Mouse (Mus musculus) intestine, embryonic 15.5 days (tissue): ENCODE results near the gene Pxdn. TPM values are rescaled to one million over a fixed set of nuclear protein-coding genes. Genes with fewer than 3 reads are reported as not detected.

Experiments used
- ATAC-seq: fragments of 200-750 bp; cut with Nextera tagmentation; 2 replicates; pipeline ENCODE4 v1.8.0; 2017; ENCODE audit warnings: moderate TSS enrichment, moderate library complexity
- H3K27ac ChIP-seq: fragments of 300-500 bp; sonication (generic); 2 replicates; pipeline ENCODE4 v1.5.1; 2015; ENCODE audit warnings: mild to moderate bottlenecking, inconsistent platforms
- H3K27me3 ChIP-seq: fragments of 300-500 bp; sonication (generic); replicated peaks from 2 replicates; pipeline ENCODE4 v1.6.1; 2015; ENCODE audit warnings: inconsistent platforms
- H3K36me3 ChIP-seq: fragments of 300-500 bp; sonication (generic); 2 replicates; pipeline ENCODE4 v1.6.1; 2015; ENCODE audit warnings: inconsistent platforms
- H3K4me1 ChIP-seq: fragments of 300-500 bp; sonication (generic); replicated peaks from 2 replicates; pipeline ENCODE4 v1.6.1; 2015; ENCODE audit warnings: inconsistent platforms
- H3K4me2 ChIP-seq: fragments of 300-500 bp; sonication (generic); replicated peaks from 2 replicates; pipeline ENCODE4 v1.6.1; 2015; ENCODE audit warnings: mild to moderate bottlenecking, inconsistent platforms
- H3K4me3 ChIP-seq: fragments of 300-500 bp; sonication (generic); replicated peaks from 2 replicates; pipeline ENCODE4 v1.5.1; 2015; ENCODE audit warnings: inconsistent platforms
- H3K9ac ChIP-seq: fragments of 300-500 bp; sonication (generic); 2 replicates; pipeline ENCODE4 v1.6.1; 2015; ENCODE audit warnings: inconsistent platforms
- H3K9me3 ChIP-seq: fragments of 300-500 bp; sonication (generic); 2 replicates; pipeline ENCODE4 v1.6.1; 2016; ENCODE audit warnings: inconsistent platforms
- WGBS: fragments of 180-500 bp; shearing (Covaris S2); methylation state at CpG from one replicate; pipeline ENCODE4 v1.1.7; 2015; 5-methylcytosine and 5-hydroxymethylcytosine counted together
- polyA plus RNA-seq: library from polyadenylated mRNA; unstranded; fragments of >200 nt; fragmentation: Nextera tagmentation; extraction: Ambion mirVana; gene quantifications from 2 replicates; pipeline ENCODE4 v1.2.1, GENCODE M21; 2015

Gene Pxdn
- 63.6 and 66.4 TPM in 2 replicates for polyA plus RNA-seq

GRCm38 (mm10) chr12:29937308-29937707 is at the start of gene Pxdn:
Gene Pxdn, plus strand, starts transcription at chr12:29937608.
- no peak for ATAC-seq
- H3K4me1 ChIP-seq: peaks cover 19% of the 10 kb centered on the region
- no peaks in the 10 kb centered on the region for H3K27me3 ChIP-seq
- H3K9ac ChIP-seq: peak within 1 kb of the TSS; percentile 90
- H3K27ac ChIP-seq: peak within 1 kb of the TSS; percentile 93
- H3K4me2 ChIP-seq: peak within 1 kb of the TSS; percentile 76
- no peaks in the 10 kb centered on the region for H3K9me3 ChIP-seq
- H3K4me3 ChIP-seq: peak within 1 kb of the TSS; percentile 83
- WGBS: 45% methylated on average over 8 of the region's 8 CpGs
- no peaks in the 10 kb centered on the region for H3K36me3 ChIP-seq

DNA sequence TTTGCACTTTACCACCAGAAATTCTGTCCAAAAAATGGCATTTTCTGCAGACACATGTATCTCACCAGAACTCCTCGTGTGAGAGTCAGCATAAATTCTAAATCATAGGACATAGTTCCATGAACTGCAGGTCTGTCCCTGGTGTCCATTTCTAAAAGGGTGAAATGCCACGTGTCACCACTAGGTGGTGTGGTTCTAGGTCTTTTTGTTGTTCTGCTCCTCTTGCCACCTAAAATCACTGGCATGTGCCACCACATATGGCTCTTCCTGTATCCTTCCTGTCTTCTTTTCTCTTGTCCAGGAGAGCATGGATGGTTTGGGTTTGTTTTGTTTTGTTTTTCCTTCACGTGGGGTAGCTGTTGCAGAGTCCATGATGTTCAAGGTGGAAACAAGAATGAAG is 42.7 kb upstream of the Pxdn start:
- H3K27ac ChIP-seq: no peak overlapping the region
- H3K4me2 ChIP-seq: no peak overlapping the region
- H3K36me3 ChIP-seq: no peaks in the 10 kb centered on the region
- H3K9me3 ChIP-seq: no peaks in the 10 kb centered on the region
- no peak overlapping the region for H3K4me3 ChIP-seq
- no peak overlapping the region for H3K9ac ChIP-seq
- H3K4me1 ChIP-seq: no peaks in the 10 kb centered on the region
- no peak for ATAC-seq
- no peaks in the 10 kb centered on the region for H3K27me3 ChIP-seq
- 19% methylated on average over 3 of the region's 3 CpGs for WGBS

DNA sequence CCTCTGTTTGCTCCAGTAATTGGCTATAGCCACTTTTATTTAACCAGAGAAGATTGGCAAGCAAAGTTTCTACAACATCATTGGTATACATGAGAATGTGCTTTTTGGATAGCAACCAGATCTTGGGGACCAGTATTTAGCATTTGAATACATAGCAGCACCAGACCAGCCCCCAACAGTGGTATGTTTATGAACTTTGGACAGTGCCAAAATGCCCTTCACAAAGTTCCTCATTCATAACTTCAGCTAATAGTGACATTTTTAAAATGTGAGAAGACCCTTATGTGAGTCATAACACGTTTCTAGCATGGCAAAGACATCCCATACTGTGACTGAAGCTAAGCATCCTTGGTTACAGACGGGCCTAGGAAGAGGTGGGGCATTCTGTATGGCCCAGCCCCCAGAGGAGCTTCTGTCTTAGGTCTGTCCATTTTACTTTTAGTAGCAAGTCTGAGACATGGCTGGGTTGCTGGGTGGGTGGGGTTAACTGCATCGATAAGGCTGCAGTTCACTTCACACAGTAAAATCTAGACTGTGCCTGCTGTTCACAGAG is 39.8 kb upstream of the Pxdn start:
- H3K4me1 ChIP-seq: no peaks in the 10 kb centered on the region
- H3K9me3 ChIP-seq: no peaks in the 10 kb centered on the region
- no peaks in the 10 kb centered on the region for H3K27me3 ChIP-seq
- H3K36me3 ChIP-seq: no peaks in the 10 kb centered on the region
- no peak overlapping the region for H3K4me3 ChIP-seq
- no peak overlapping the region for H3K27ac ChIP-seq
- WGBS: 73% methylated on average over 3 of the region's 3 CpGs
- H3K9ac ChIP-seq: no peak overlapping the region
- H3K4me2 ChIP-seq: no peak overlapping the region
- no peak for ATAC-seq

GRCm38 (mm10) chr12:29904101-29904874 is 33.1 kb upstream of the Pxdn start:
- Histone ChIP-seq H3K4me2 (no peak overlapping the region), H3K9ac (no peak overlapping the region)

DNA sequence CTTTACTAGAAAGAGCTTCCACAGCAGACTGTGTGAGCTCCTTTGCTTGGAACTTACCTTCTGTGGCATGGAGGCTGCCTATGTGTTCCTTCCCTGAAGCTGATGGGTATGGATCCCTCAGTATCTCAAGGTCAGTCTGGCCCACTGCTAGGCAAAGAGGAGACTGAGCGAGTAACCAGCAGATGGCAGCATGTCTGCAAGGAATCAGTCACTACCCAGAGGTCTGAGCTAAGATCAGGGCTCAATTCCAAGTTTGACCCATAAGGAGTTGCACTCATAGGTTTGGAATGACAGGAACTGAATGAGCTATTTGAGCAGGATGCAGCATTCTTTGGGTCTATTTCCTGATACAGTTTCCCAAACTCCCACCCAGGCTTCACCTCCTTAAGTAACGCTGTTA is 30.4 kb upstream of the Pxdn start:
- H3K4me1 ChIP-seq: 0 out of 2 replicates have a peak, but pooled peaks cover 3% of the 10 kb centered on the region
- no peaks in the 10 kb centered on the region for H3K9me3 ChIP-seq
- no peaks in the 10 kb centered on the region for H3K36me3 ChIP-seq
- no peak overlapping the region for H3K4me3 ChIP-seq
- H3K27ac ChIP-seq: no peak overlapping the region
- no peak overlapping the region for H3K9ac ChIP-seq
- H3K4me2 ChIP-seq: no peak overlapping the region
- no peaks in the 10 kb centered on the region for H3K27me3 ChIP-seq
- ATAC-seq: peak; percentile 56; the same call in 1 of the 2 replicates
- 34% methylated on average over 2 of the region's 2 CpGs for WGBS

More at GRCm38 (mm10) chr12:29904101-29904874, 33.1 kb upstream of the Pxdn start:
- Histone ChIP-seq H3K4me3 (no peak overlapping the region), H3K27me3 (no peaks in the 10 kb centered on the region), H3K4me1 (0 out of 2 replicates have a peak, but pooled peaks cover 3% of the 10 kb centered on the region), H3K36me3 (no peaks in the 10 kb centered on the region), H3K9me3 (no peaks in the 10 kb centered on the region), H3K27ac (no peak overlapping the region)
- 76% methylated on average over 4 of the region's 4 CpGs for WGBS
- no peak for ATAC-seq

GRCm38 (mm10) chr12:29916139-29916538 is 21.3 kb upstream of the Pxdn start:
- no peak overlapping the region for H3K27ac ChIP-seq
- no peak overlapping the region for H3K4me2 ChIP-seq
- no peak for ATAC-seq
- H3K27me3 ChIP-seq: no peaks in the 10 kb centered on the region
- H3K36me3 ChIP-seq: no peaks in the 10 kb centered on the region
- no peak overlapping the region for H3K4me3 ChIP-seq
- no peaks in the 10 kb centered on the region for H3K4me1 ChIP-seq
- WGBS: 75% methylated on average over 3 of the region's 3 CpGs
- H3K9me3 ChIP-seq: no peaks in the 10 kb centered on the region
- H3K9ac ChIP-seq: no peak overlapping the region

- no peaks in the 10 kb centered on the region for H3K4me1 ChIP-seq
- no peak overlapping the region for H3K4me2 ChIP-seq
- H3K4me3 ChIP-seq: no peak overlapping the region
- H3K27ac ChIP-seq: no peak overlapping the region
- no peaks in the 10 kb centered on the region for H3K9me3 ChIP-seq
- H3K9ac ChIP-seq: no peak overlapping the region
- H3K27me3 ChIP-seq: no peaks in the 10 kb centered on the region
- H3K36me3 ChIP-seq: no peaks in the 10 kb centered on the region
- 88% methylated on average over 6 of the region's 6 CpGs for WGBS
- ATAC-seq: no peak
These were observed 20.6 kb upstream of the Pxdn start for GRCm38 (mm10) chr12:29916807-29917206.

DNA sequence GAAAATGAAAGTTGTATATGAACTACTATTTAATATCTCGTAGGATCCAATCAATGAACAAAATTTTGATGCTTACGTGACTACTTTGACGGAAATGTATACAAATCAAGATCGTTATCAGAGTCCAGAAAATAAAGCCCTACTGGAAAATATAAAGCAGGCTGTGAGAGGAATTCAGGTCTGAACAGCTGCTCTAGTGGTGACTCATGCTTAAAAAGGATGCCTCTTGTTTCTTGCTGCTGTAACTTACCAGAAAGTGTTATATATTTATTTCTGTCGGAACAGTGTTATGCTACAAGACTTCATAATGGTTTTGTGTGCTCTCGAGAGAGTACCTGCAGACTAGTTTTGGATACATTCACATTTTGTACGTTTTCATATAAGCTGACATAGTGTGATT is 17.1 kb upstream of the Pxdn start:
- ATAC-seq: no peak
- WGBS: 63% methylated on average over 7 of the region's 7 CpGs
- H3K9me3 ChIP-seq: no peaks in the 10 kb centered on the region

GRCm38 (mm10) chr12:29921481-29921880 is 15.9 kb upstream of the Pxdn start:
- H3K4me3 ChIP-seq: no peak overlapping the region
- H3K36me3 ChIP-seq: no peaks in the 10 kb centered on the region
- H3K9ac ChIP-seq: no peak overlapping the region
- ATAC-seq: no peak
- WGBS: 80% methylated on average over 11 of the region's 11 CpGs
- H3K4me2 ChIP-seq: no peak overlapping the region
- no peaks in the 10 kb centered on the region for H3K4me1 ChIP-seq
- H3K27me3 ChIP-seq: no peaks in the 10 kb centered on the region
- H3K27ac ChIP-seq: no peak overlapping the region
- no peaks in the 10 kb centered on the region for H3K9me3 ChIP-seq

More for the DNA sequence above, 17.1 kb upstream of the Pxdn start:
- no peaks in the 10 kb centered on the region for H3K27me3 ChIP-seq
- H3K4me1 ChIP-seq: no peaks in the 10 kb centered on the region
- H3K4me3 ChIP-seq: no peak overlapping the region
- H3K36me3 ChIP-seq: no peaks in the 10 kb centered on the region
- no peak overlapping the region for H3K9ac ChIP-seq
- H3K27ac ChIP-seq: no peak overlapping the region
- H3K4me2 ChIP-seq: no peak overlapping the region

DNA sequence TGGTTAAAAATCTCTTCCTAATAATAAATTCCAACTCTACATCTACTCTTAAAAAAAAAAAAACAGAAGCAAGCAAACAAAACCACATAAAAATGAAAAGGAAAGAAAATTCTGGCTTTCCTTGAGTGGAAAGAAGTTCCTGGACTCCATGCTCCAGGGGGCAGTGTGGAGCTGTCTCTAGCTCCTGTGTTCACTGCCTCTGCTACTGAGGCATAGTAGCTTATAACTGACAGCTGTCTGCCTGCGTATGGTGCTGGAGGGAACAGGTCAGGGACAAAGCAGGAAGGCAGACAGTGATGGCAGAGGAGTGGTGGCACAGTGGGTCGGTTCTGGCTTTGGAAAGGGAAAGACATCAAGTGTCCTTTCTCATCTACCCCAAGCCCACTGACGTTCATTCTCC is 10.5 kb upstream of the Pxdn start:
- Histone ChIP-seq H3K27me3 (no peaks in the 10 kb centered on the region), H3K4me2 (no peak overlapping the region), H3K9me3 (no peaks in the 10 kb centered on the region), H3K27ac (no peak overlapping the region), H3K36me3 (no peaks in the 10 kb centered on the region), H3K4me3 (no peak overlapping the region), H3K9ac (no peak overlapping the region), H3K4me1 (no peaks in the 10 kb centered on the region)
- no peak for ATAC-seq
- WGBS: 43% methylated on average over 3 of the region's 3 CpGs

DNA sequence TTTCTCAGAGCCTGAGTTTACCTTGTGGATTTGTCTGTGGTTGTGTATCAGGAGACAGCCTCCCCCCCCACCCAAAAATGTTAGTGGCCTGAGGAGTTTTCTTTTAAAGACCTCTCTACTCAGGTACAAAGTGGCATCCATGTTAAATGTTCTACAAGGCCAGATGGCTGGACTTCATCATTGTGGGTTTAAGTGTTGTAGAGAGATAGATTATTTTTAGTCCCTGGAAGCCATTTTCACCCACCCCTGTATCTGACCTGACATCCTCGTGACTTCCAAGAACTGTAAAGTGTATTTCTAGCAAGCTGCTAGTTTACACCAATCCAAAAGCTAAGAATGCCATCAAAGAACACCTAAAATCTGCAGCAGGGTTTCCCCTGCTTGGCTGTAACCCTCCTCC is 6.8 kb upstream of the Pxdn start:
- Histone ChIP-seq H3K4me1 (no peaks in the 10 kb centered on the region), H3K36me3 (no peaks in the 10 kb centered on the region), H3K9me3 (no peaks in the 10 kb centered on the region), H3K4me2 (no peak overlapping the region), H3K4me3 (no peak overlapping the region), H3K27me3 (no peaks in the 10 kb centered on the region), H3K27ac (no peak overlapping the region), H3K9ac (no peak overlapping the region)
- no peak for ATAC-seq
- WGBS: 62% methylated on average over 1 of the region's 1 CpGs

- 81% methylated on average over 1 of the region's 1 CpGs for WGBS
- Histone ChIP-seq H3K27ac (no peak overlapping the region), H3K9me3 (no peaks in the 10 kb centered on the region), H3K36me3 (no peaks in the 10 kb centered on the region), H3K4me1 (peaks cover 9% of the 10 kb centered on the region), H3K4me3 (no peak overlapping the region), H3K9ac (no peak overlapping the region), H3K4me2 (no peak overlapping the region), H3K27me3 (no peaks in the 10 kb centered on the region)
- no peak for ATAC-seq
These were observed 4.5 kb upstream of the Pxdn start for GRCm38 (mm10) chr12:29932951-29933350.

DNA sequence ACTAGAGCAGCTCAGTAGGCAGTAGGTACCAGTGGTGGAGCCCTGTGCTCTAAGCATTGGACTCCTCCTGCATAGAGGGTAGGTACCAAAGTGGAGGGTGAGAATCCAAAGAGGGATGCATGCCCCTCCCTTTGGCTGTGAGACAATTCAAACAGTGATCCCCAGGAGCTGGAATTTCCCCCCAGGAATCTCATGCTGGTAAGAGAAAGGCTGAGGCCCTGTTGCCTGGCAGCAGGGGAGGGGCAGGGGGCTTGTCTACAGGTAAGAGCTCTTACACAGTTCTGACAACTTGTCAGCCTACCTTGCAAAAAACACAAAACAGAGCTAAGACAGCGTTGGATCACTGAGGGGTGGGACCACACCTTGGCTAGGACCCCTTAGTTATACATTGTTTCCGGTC is 3.9 kb upstream of the Pxdn start:
- Histone ChIP-seq H3K27me3 (no peaks in the 10 kb centered on the region), H3K9ac (no peak overlapping the region), H3K27ac (no peak overlapping the region), H3K9me3 (no peaks in the 10 kb centered on the region), H3K4me2 (no peak overlapping the region), H3K4me1 (peaks cover 9% of the 10 kb centered on the region), H3K4me3 (no peak overlapping the region), H3K36me3 (no peaks in the 10 kb centered on the region)
- no peak for ATAC-seq
- WGBS: 65% methylated on average over 2 of the region's 2 CpGs
